Mouse (Mus musculus) heart, embryonic 10.5 days (tissue): ENCODE data around the gene Soat2. TPM values are rescaled to one million over a fixed set of nuclear protein-coding genes. Genes with fewer than 3 reads are reported as not detected.
A peak's percentile ranks its signal among the peaks of the same experiment; 100 is the strongest.

ENCODE experiments used
- DNase-seq: peaks from one replicate; pipeline ENCODE4 v3.0.0-alpha.2; 2017; ENCODE audit warnings: low spot score
- H3K27ac ChIP-seq: fragments of 300-500 bp; sonication (generic); 2 replicates; pipeline ENCODE4 v1.5.1; 2016; ENCODE audit warnings: mild to moderate bottlenecking
- H3K27me3 ChIP-seq: fragments of 300-500 bp; sonication (generic); 2 replicates; pipeline ENCODE4 v1.6.1; 2016; ENCODE audit warnings: mild to moderate bottlenecking; ENCODE audit not compliant: poor library complexity, insufficient read depth, severe bottlenecking
- H3K36me3 ChIP-seq: fragments of 300-500 bp; sonication (generic); 2 replicates; pipeline ENCODE4 v1.6.1; 2016; ENCODE audit warnings: mild to moderate bottlenecking, moderate library complexity
- H3K4me1 ChIP-seq: fragments of 300-500 bp; sonication (generic); 2 replicates; pipeline ENCODE4 v1.6.1; 2016; ENCODE audit warnings: mild to moderate bottlenecking
- H3K4me3 ChIP-seq: fragments of 300-500 bp; sonication (generic); 2 replicates; pipeline ENCODE4 v1.5.1; 2016; ENCODE audit warnings: mild to moderate bottlenecking, moderate library complexity
- H3K9me3 ChIP-seq: fragments of 300-500 bp; sonication (generic); 2 replicates; pipeline ENCODE4 v1.6.1; 2016; ENCODE audit warnings: mild to moderate bottlenecking, moderate library complexity
- WGBS: fragments of 180-500 bp; shearing (Covaris S2); methylation state at CpG from one replicate; pipeline ENCODE4 v1.1.7; 2016; 5-methylcytosine and 5-hydroxymethylcytosine counted together
- polyA plus RNA-seq: library from polyadenylated mRNA; unstranded; fragments of >200 nt; fragmentation: Nextera tagmentation; extraction: Ambion mirVana; gene quantifications from 2 replicates; pipeline ENCODE4 v1.2.1, GENCODE M21; 2016

The Soat2 gene
- polyA plus RNA-seq, 1 experiment from 2014 or later: 7.9 TPM

DNA sequence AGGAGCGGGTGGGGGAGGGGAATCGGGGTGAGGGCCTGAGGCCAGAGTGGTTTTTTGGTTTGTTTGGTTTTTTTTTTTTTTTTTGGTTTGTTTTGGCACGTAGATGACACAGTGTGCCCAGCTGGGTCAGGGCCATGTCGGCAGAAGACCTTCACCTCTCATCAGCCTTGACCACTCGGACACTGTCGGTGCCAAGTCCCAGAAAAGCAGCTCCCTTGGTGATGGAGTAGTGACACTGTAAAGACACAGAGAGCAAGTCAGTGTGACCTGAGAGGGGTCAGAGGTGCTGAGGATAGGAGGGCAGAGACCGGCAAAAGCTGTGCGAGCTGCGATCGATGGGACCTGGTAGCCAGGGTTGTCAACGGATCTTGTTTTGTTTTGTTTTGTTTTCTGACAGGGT, 35.9 kb downstream of the Soat2 start:
- Histone ChIP-seq H3K4me3 (no peak overlapping the region), H3K4me1 (peaks cover 26% of the 10 kb centered on the region), H3K36me3 (peaks cover 38% of the 10 kb centered on the region), H3K9me3 (no peaks in the 10 kb centered on the region), H3K27ac (no peak overlapping the region), H3K27me3 (peaks cover 5% of the 10 kb centered on the region; the same call in 1 of the 2 replicates)
- no peak for DNase-seq
- 81% methylated on average over 11 of the region's 11 CpGs for WGBS

DNA sequence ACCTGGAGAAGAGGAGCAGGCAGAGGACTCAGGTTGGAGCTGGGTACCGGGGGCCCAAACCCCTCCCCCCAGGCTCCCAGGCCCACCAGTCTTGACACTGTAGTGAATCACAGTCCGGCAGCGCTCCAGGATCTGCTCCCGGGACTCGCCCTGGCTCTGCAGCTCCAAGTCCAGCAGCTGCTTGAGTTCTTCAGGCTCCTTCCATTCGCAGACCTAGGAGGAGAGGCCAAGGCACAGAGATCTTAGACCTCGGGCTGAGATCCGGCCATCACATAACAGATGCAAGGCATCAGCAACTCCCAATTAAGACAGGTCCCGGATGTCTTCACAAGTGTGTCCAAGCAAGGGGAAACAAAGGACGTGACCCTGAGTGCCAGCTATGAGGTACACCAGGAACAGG, 37.8 kb downstream of the Soat2 start:
- H3K36me3 ChIP-seq: peaks cover 38% of the 10 kb centered on the region
- H3K27ac ChIP-seq: peak overlapping the region; percentile 32; the same call in 1 of the 2 replicates
- H3K4me3 ChIP-seq: no peak overlapping the region
- no peak for DNase-seq
- no peaks in the 10 kb centered on the region for H3K9me3 ChIP-seq
- 86% methylated on average over 10 of the region's 10 CpGs for WGBS
- peaks cover 43% of the 10 kb centered on the region for H3K4me1 ChIP-seq
- peaks cover 5% of the 10 kb centered on the region; the same call in 1 of the 2 replicates for H3K27me3 ChIP-seq

DNA sequence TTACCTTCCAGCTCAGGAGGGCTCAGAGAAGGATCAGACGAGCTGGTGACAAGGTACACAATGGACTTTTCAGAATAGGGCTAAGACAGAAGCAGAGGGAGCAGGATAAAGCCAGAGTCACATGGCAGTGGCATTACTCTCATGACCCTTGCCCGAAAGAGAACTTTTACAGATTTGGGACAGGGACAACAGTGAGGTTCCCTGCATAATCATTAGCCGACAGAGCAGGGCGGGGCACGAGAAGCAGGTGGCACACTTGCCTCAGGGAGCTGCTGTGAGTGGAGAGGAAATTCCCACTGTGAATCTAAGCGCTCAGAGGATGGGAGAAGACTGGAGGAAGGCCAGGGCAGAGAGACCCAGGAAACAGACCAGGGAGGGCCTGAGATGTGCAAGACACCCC, 38.6 kb downstream of the Soat2 start:
- 68% methylated on average over 6 of the region's 6 CpGs for WGBS
- no peak overlapping the region for H3K27ac ChIP-seq
- no peak for DNase-seq
- H3K4me1 ChIP-seq: peaks cover 43% of the 10 kb centered on the region
- H3K4me3 ChIP-seq: no peak overlapping the region
- H3K36me3 ChIP-seq: peaks cover 34% of the 10 kb centered on the region
- H3K9me3 ChIP-seq: no peaks in the 10 kb centered on the region
- H3K27me3 ChIP-seq: peaks cover 5% of the 10 kb centered on the region; the same call in 1 of the 2 replicates

DNA sequence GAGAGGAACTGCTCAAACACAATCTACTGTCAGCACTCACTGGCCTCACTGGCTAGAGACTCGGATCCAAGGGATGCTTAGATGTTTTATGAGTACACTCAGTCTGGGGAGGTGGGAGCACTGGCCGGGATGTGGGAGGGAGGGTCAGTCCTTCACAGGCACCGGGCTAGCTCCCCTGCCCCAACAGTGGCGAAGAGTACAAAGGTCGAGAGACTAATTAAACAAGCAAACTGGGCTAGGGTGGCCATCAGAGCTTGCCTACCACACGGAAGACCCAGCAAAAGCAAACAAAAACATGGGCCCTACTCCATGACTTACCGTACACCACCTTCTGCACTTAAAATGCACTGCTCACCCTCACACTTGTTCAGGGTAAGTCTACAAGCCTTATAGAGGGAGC, 41.4 kb downstream of the Soat2 start:
- H3K27me3 ChIP-seq: peaks cover 5% of the 10 kb centered on the region; the same call in 1 of the 2 replicates
- no peak overlapping the region for H3K4me3 ChIP-seq
- peaks cover 40% of the 10 kb centered on the region for H3K4me1 ChIP-seq
- H3K9me3 ChIP-seq: no peaks in the 10 kb centered on the region
- no peak overlapping the region for H3K27ac ChIP-seq
- H3K36me3 ChIP-seq: peaks cover 10% of the 10 kb centered on the region; the same call in 1 of the 2 replicates
- no peak for DNase-seq
- WGBS: 69% methylated on average over 7 of the region's 7 CpGs

DNA sequence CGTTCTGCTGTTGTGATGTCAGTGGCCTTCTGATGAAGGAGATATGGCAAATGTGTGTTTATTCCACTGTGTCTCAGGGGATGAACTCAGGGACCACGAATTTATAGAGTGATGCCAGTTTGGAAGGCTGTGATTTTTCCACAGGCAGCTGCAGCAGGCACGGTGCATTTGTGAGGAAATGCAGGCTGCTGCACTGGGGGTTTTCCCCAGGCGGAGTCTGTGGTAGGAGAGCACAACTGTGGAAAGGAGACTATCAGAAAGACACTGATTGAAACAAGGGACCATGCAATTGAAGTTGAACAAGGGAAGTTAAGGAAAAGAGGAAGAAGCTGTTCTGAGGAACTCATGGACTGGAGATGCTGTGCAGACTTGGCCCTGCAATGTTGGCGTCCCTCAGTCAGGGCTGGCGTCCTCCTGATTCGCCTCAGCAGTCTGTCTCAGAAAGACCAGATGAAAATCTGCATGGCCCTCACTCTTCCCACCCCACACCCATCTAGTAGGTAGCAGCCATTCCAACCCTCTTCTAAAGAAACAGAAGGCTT, 42.0 kb downstream of the Soat2 start:
- Histone ChIP-seq H3K4me1 (peaks cover 34% of the 10 kb centered on the region), H3K27ac (no peak overlapping the region; the same call in 1 of the 2 replicates), H3K4me3 (no peak overlapping the region), H3K27me3 (peaks cover 5% of the 10 kb centered on the region; the same call in 1 of the 2 replicates), H3K36me3 (peaks cover 5% of the 10 kb centered on the region; the same call in 1 of the 2 replicates), H3K9me3 (no peaks in the 10 kb centered on the region)
- WGBS: 51% methylated on average over 7 of the region's 7 CpGs
- DNase-seq: no peak

DNA sequence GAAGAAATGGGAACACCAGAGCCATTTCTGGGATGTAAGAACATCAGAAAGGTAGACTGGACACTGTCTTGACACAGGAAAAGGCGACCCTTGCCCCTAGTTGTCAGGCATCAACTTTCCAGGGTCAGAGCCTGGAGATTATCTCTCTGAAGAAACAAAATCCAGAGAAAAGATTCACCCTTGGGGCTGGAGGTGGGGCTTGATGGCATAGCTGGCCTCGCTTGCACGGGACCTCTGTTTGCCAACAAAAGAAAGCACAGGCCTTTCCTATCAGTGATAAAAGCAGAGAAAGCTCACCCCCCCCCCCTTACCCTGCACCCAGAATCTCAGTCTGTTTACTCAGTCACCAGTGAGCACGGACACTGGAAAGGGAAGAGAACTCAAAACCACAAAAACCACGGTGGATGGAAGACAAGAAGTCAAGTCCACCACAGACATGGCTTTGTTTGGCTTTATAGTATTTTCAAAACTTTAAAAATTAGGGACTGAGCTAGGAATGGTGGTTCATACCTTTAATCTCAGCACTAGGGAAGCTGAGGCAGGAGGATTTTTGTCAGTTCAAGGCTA, 42.6 kb downstream of the Soat2 start:
- no peak overlapping the region for H3K27ac ChIP-seq

DNA sequence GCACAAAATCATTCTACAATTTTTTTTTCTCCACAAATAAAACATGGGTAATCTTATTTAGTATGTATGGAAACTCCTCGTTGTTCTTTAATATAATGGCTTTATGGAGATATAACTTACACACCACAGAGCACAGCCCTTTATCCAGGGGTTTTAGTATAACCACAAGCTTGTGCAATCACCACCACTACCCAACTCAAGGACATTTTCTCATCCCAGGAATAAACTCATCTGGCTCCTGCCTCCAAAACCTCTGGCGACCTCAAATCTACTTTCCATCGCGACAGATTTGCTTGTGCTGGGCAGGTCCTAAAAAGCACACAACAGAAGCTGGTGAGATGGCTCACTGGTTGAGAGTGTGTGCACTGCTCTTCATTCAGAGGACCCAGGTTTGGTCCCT, 43.3 kb downstream of the Soat2 start:
- no peak for DNase-seq
- Histone ChIP-seq H3K36me3 (no peaks in the 10 kb centered on the region; the same call in 1 of the 2 replicates), H3K27me3 (peaks cover 1% of the 10 kb centered on the region; the same call in 1 of the 2 replicates), H3K9me3 (no peaks in the 10 kb centered on the region), H3K4me3 (no peak overlapping the region), H3K27ac (no peak overlapping the region), H3K4me1 (peaks cover 23% of the 10 kb centered on the region)
- 88% methylated on average over 4 of the region's 4 CpGs for WGBS

More for the DNA sequence above, 42.6 kb downstream of the Soat2 start:
- Histone ChIP-seq H3K36me3 (peaks cover 3% of the 10 kb centered on the region), H3K9me3 (no peaks in the 10 kb centered on the region), H3K4me3 (no peak overlapping the region), H3K27me3 (peaks cover 5% of the 10 kb centered on the region; the same call in 1 of the 2 replicates), H3K4me1 (peaks cover 31% of the 10 kb centered on the region)
- no peak for DNase-seq
- 29% methylated on average over 5 of the region's 5 CpGs for WGBS

DNA sequence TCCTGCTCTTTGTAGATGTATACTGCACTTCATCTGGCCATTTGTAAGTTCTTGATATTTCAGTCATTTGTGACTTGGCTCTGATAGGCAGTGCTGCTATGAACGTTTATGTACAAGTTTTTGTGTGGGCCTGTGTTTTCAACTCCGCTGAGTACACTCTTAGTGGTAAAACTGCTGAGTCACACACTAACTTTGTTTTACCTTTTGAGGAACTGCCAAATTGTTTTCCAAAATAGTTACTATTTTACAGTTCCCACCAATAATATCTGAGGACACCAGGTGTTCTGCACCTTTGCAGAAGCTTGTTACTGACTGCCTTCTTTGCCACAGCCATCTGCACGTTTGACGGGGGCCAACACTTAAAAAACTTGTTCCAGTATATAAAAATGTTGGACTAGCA, 44.1 kb downstream of the Soat2 start:
- Histone ChIP-seq H3K27me3 (no peaks in the 10 kb centered on the region), H3K4me3 (no peak overlapping the region), H3K9me3 (no peaks in the 10 kb centered on the region), H3K27ac (no peak overlapping the region), H3K4me1 (peaks cover 19% of the 10 kb centered on the region), H3K36me3 (no peaks in the 10 kb centered on the region; the same call in 1 of the 2 replicates)
- WGBS: 85% methylated on average over 4 of the region's 4 CpGs
- no peak for DNase-seq

DNA sequence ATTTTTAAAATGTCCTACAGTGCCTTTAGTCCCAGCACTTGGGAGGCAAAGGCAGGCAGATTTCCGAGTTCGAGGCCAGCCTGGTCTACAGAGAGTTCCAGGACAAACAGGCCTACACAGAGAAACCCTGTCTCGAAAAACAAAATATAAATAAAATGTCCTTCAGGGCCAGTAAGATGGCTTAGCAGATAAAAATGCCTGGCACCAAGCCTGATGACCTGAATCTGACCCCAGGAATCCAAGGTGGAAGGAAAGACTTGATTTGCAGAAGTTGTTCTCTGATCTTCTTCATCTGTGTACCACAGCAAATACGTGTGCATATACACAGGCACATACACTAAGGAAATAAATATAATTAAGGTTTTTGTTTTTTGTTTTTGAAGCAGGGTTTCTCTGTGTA, 45.0 kb downstream of the Soat2 start:
- no peak overlapping the region for H3K4me3 ChIP-seq
- WGBS: 78% methylated on average over 4 of the region's 4 CpGs
- no peaks in the 10 kb centered on the region for H3K9me3 ChIP-seq
- no peak overlapping the region for H3K27ac ChIP-seq
- no peaks in the 10 kb centered on the region; the same call in 1 of the 2 replicates for H3K36me3 ChIP-seq
- no peaks in the 10 kb centered on the region for H3K27me3 ChIP-seq
- H3K4me1 ChIP-seq: peaks cover 19% of the 10 kb centered on the region
- DNase-seq: no peak

DNA sequence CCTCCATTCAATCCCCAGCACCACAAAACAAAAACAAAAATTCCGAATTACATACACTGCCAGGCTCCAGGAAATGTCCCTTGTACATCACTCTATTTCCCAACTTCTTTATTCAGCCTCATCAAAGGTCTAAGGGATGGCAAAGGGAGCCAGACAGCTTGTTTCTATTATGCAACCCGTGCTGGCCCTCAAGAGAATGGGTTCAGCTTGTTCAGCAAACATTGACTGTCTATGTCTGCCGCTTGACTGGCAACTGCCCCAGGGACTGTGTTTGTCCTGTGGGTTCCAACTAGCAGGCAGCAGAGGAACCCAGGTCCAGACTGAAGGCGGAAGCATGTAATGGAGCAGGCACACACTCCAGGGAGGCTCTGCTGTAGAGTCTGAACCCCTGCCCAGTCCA, 48.5 kb downstream of the Soat2 start:
- Histone ChIP-seq H3K27me3 (no peaks in the 10 kb centered on the region), H3K27ac (no peak overlapping the region), H3K36me3 (no peaks in the 10 kb centered on the region; the same call in 1 of the 2 replicates), H3K9me3 (no peaks in the 10 kb centered on the region), H3K4me3 (no peak overlapping the region), H3K4me1 (peaks cover 10% of the 10 kb centered on the region)
- no peak for DNase-seq
- 81% methylated on average over 4 of the region's 4 CpGs for WGBS

DNA sequence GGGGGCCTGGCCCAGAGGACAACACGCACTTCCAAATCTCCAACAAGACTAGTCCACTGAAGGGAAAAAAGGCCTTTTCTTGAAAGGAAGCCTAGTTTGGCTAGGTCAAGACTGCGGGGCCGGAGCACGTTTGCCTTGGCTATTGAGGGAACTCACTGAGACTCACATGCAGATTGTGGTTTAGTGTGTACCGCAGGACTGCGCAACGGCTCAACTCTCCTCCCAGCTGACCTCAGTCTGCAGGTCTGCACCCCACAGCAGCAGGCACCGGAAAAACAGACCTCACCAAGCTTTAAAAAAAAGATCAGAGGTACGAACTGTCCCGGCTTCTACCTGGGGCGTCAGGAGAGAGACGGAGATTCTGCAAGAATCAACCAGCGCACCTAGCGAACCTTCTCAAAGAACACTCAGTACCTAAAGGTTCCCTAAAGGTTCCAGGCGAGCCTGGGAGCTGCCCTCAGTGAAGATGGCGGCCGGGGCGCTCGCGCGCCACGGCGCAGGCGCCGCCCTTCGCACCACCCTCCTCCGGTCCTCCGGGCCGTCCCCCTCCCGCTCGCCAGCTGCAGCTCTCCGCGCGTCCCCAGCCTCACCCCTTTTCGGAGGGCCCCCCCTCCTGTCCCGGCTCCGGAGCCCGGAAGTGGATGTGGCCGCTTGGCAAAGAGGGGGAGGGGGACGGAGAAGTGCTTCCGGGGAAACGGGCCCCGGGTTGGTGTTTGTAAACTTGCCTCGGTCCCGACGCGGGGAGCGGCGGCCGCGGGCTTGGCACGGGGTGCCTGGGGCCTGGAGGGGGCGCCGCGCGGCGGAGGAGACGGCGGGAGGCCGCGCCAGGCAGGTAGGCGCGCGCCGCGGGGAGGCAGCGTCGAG, 52.9 kb downstream of the Soat2 start, which contains the start of gene Zfp740:
TSS of gene Zfp740 (plus strand) at position 279 of the 864 bp plus-strand sequence.
- no peaks in the 10 kb centered on the region for H3K27me3 ChIP-seq
- WGBS: under 1% methylated on average over 62 of the region's 68 CpGs
- H3K36me3 ChIP-seq: peaks cover 35% of the 10 kb centered on the region

DNA sequence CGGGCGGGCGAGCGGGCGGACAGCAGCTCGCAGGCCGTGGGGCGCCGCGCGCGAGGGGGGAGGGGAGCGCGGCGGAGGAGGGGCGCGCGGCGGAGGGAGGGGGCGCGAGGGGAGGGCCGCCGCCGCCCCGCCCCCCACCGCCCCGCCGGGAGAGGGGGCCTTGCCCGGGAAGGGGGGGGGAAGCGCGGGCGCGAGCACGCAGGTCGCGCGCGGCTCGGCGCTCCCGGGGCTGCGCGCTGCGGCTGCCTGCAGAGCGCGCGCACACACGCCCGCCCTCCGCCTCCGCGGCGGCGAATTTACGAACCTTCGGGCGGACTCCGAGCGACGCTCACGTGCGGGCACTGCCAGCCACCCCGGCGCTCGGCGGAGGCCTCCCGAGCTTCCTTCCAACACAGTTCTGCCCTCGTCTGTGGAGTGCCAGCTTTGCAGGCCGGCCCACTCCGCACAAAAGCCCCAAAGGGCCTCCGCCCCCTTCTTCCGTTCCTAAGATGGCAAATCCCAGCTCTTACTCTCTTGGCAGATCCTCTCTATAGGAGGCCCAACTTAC, 53.6 kb downstream of the Soat2 start:
- Histone ChIP-seq H3K36me3 (peaks cover 42% of the 10 kb centered on the region), H3K4me3 (peak overlapping the region; percentile 93), H3K4me1 (peaks cover 29% of the 10 kb centered on the region), H3K27me3 (no peaks in the 10 kb centered on the region), H3K27ac (peak overlapping the region; percentile 100), H3K9me3 (no peaks in the 10 kb centered on the region)
- under 1% methylated on average over 31 of the region's 72 CpGs for WGBS
- DNase-seq: peak; percentile 82

More for the DNA sequence above, 52.9 kb downstream of the Soat2 start, which contains the start of gene Zfp740:
- peak within 1 kb of the TSS; percentile 100 for H3K27ac ChIP-seq
- peaks cover 29% of the 10 kb centered on the region for H3K4me1 ChIP-seq
- DNase-seq: peak; percentile 97
- peak within 1 kb of the TSS; percentile 93 for H3K4me3 ChIP-seq
- no peaks in the 10 kb centered on the region for H3K9me3 ChIP-seq
